Mouse (Mus musculus) urinary bladder, adult 18-20 months (tissue): Measurements from ENCODE around the gene N4bp2l1.

Source experiments
- DNase-seq, 2 experiments: peaks; one replicate each; pipeline ENCODE4 v3.0.0; 2022; ENCODE audit warnings: low spot score in 2 of 2, mixed read lengths in 2 of 2

The N4bp2l1 gene

GRCm38 (mm10) chr5:150564426-150564825 lies 32.6 kb downstream of the N4bp2l1 start:
- no peak for DNase-seq

DNA sequence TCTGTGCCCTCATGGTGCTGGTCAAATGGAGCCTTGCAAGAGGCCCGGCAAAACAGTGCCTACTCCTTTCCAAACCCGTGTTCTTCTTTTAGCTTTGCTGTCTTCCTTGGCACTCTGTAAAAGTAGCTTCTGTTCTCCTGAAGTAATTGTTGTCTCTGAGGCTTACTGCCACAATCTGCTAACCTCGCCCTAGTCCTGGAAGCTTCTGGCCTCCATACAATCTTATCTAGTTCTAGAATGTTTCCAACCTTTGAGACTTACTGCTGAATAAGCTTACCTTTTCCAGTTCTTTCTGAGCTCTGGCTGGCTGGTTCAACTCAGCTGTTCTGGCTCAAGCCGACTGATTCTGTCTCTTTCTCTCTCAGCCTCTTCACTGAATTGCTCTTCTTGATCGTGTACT lies 35.2 kb downstream of the N4bp2l1 start:
- DNase-seq = no peak

DNA sequence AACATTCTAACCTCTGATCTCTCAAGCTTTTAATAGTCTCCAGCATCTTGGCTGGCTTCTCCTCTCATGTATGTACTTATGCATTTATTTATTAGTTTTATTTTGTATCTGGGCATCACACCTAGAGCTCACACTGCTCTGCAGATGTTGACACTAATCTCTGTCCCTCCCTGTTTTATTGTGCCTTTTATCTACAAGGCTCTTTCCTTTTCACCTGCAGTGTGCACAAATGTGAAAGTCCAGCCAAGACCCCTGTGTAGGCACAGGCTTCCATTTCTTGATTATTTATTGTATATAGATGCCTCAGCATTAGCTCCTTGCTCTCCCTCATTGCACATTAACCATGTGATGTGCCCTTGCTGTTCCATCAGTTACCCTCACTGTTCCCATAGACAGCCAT lies 35.6 kb downstream of the N4bp2l1 start:
- DNase-seq = no peak

- DNase-seq = no peak
Observed at GRCm38 (mm10) chr5:150560851-150561250, 36.1 kb downstream of the N4bp2l1 start.

DNA sequence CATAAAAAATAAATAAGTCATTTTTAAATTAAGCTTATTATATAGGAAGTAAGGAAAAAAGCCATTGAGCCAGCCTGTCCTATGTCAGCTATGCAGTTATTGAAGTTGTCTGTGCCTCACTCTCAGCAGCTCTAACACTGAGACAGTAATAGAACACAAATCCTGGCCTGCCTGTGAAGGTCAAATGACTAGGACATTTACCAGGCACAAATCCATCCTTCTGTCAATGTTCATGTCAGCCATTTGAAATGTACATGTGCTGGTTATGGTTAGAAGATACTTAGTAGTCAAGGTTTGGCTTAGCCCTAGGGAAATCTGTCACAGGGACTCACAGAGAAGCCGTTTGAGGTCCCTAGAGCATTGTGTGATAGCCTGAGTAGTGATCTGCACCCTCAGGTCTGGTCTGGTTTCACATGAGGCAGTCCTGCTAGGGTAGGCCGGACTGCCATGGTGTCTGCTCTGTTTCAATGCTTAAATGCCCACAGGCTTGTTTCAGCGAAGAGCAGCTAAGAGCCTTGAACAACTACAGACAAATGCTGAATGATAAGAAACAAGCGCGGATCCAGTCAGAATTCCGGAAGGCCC lies 37.4 kb downstream of the N4bp2l1 start:
- DNase-seq = no peak

DNA sequence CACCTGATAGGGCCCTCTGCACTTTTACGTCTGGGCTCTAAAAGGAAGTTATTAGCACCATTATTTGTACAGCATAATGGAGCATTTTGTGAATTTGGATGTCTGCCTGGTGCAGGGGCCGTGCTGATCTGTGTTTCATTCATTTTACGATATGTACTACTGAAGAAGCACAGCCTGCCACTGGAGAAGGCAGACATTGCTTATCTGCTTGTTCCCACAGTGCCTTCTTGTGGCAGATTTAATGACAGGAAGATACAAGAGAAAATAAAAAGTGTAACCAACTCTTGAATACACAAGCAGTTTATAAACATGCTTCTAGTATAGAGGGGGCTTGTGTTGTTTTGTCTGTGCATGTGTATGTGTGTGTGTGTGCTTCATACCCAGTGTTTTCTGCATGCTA lies 45.4 kb downstream of the N4bp2l1 start:
- no peak for DNase-seq

DNA sequence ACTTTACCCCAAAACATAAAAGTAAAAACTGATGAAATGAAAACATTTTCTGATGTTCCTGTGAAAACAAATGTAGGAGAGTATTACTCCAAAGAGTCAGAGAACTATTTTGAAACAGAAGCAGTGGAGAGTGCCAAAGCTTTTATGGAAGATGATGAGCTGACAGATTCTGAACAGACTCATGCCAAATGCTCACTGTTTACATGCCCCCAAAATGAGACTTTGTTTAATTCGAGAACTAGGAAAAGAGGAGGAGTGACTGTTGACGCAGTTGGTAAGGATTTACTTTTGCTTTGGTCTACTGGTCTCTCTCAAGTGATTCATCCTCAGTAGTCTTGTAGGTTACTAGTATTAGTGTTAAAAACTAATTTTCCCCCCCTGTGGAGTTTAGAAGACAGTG lies 53.8 kb downstream of the N4bp2l1 start:
- DNase-seq = no peak

DNA sequence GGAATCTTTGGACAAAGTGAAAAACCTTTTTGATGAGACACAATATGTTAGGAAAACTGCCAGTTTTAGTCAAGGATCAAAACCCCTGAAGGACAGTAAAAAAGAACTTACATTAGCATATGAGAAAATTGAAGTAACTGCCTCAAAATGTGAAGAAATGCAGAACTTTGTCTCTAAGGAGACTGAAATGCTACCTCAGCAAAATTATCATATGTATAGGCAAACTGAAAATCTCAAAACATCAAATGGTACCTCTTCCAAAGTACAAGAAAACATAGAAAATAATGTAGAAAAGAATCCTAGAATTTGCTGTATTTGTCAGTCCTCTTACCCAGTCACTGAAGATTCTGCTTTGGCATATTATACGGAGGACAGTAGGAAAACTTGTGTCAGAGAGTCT lies 55.7 kb downstream of the N4bp2l1 start:
- DNase-seq = no peak

GRCm38 (mm10) chr5:150525239-150525638 lies 71.7 kb downstream of the N4bp2l1 start:
- DNase-seq = no peak

DNA sequence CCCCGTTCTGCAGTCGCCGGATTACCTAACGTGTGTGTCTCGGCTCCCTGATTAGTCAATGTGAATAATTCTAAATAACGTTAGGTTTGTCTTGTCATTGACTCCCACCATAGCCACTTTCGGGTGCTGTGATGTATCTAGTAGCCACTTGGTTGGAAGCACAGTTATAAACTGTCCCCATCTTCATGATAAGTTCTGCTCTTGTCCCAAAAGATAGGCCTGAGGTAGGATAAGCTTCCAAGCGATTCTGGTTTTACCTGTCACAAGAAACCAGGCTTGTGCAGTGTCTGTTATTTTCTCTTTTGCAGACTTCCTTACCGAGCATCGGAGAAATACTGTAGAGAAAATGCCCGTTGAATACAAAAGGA lies 74.1 kb downstream of the N4bp2l1 start:
- no peak for DNase-seq

- peak; percentile 83 to 92 for DNase-seq
Observed at GRCm38 (mm10) chr5:150521937-150522866, 74.8 kb downstream of the N4bp2l1 start, which contains the start of gene Brca2. Gene Brca2, plus strand, starts transcription at chr5:150522630.
